Mouse (Mus musculus) forebrain, embryonic 10.5 days (tissue): ENCODE data around the gene Chrd. TPM values are rescaled to one million over a fixed set of nuclear protein-coding genes. Genes with fewer than 3 reads are reported as not detected.

Experiments used
- DNase-seq: peaks from one replicate; pipeline ENCODE4 v3.0.0-alpha.2; 2017; ENCODE audit warnings: low spot score; ENCODE audit errors: extremely low spot score
- H3K27ac ChIP-seq: fragments of 300-500 bp; sonication (generic); 2 replicates; pipeline ENCODE4 v1.5.1; 2016; ENCODE audit warnings: mild to moderate bottlenecking
- H3K27me3 ChIP-seq: fragments of 300-500 bp; sonication (generic); 2 replicates; pipeline ENCODE4 v1.6.1; 2016; ENCODE audit warnings: mild to moderate bottlenecking; ENCODE audit not compliant: poor library complexity, severe bottlenecking
- H3K36me3 ChIP-seq: fragments of 300-500 bp; sonication (generic); replicated peaks from 2 replicates; pipeline ENCODE4 v1.6.1; 2016; ENCODE audit warnings: mild to moderate bottlenecking, moderate library complexity
- H3K4me1 ChIP-seq: fragments of 300-500 bp; sonication (generic); 2 replicates; pipeline ENCODE4 v1.6.1; 2016
- H3K4me3 ChIP-seq: fragments of 300-500 bp; sonication (generic); 2 replicates; pipeline ENCODE4 v1.5.1; 2016; ENCODE audit warnings: mild to moderate bottlenecking, moderate library complexity
- H3K9me3 ChIP-seq: fragments of 300-500 bp; sonication (generic); 2 replicates; pipeline ENCODE4 v1.6.1; 2016; ENCODE audit warnings: mild to moderate bottlenecking, moderate library complexity
- WGBS: fragments of 180-500 bp; shearing (Covaris S2); methylation state at CpG from one replicate; pipeline ENCODE4 v1.1.7; 2016; 5-methylcytosine and 5-hydroxymethylcytosine counted together
- polyA plus RNA-seq: library from polyadenylated mRNA; unstranded; fragments of >200 nt; fragmentation: Nextera tagmentation; extraction: Ambion mirVana; gene quantifications from 2 replicates; pipeline ENCODE4 v1.2.1, GENCODE M21; 2016

Gene Chrd
- polyA plus RNA-seq, 1 experiment from 2014 or later, result 0.87 TPM

DNA sequence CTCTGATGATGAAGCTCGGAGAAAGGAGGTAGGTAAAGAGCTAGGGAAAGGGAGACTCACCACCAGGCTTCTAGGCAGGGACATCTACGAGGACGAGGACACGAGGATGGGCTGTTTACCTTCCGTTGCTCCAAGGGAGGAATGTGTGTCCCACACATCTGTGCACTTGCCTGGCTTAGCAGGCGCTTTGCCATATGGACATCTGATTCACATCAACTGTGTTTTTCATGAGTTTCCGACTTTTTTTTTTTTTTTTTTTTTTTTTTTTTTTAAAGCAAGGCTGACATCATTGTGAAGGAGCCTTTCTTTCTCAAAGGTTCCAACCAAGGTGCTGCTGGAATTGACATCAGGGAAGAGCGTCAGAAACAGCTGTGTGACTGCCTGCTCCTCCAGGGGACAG lies 17.6 kb downstream of the Chrd start:
- Histone ChIP-seq H3K9me3 (no peaks in the 10 kb centered on the region), H3K36me3 (no peaks in the 10 kb centered on the region), H3K4me3 (no peak overlapping the region), H3K4me1 (no peaks in the 10 kb centered on the region), H3K27ac (no peak overlapping the region), H3K27me3 (no peaks in the 10 kb centered on the region)
- no peak for DNase-seq
- 63% methylated on average over 8 of the region's 8 CpGs for WGBS

DNA sequence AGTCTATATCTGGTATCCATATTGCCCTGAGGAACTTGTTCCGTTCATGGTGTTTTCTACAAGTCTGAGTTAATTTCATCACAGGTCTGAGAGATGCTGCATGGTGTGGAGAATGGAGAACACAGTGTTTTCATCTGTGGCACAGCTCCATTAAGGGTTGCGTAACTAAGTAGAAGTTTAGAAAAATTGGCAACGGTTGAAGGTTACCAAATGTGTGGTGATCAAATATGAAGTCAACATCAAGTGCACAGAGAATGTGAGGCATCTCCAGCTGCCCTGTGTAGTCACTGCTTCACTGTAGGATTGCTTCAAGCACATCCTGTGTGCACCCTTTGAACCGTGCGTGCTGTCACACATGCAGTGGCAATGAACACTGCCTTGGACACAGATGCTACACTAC lies 23.1 kb downstream of the Chrd start:
- Histone ChIP-seq H3K9me3 (no peaks in the 10 kb centered on the region), H3K27me3 (no peaks in the 10 kb centered on the region), H3K27ac (no peak overlapping the region), H3K36me3 (no peaks in the 10 kb centered on the region), H3K4me3 (no peak overlapping the region), H3K4me1 (0 out of 2 replicates have a peak, but pooled peaks cover 3% of the 10 kb centered on the region)
- WGBS, result 94% methylated on average over 5 of the region's 5 CpGs
- DNase-seq, result no peak

DNA sequence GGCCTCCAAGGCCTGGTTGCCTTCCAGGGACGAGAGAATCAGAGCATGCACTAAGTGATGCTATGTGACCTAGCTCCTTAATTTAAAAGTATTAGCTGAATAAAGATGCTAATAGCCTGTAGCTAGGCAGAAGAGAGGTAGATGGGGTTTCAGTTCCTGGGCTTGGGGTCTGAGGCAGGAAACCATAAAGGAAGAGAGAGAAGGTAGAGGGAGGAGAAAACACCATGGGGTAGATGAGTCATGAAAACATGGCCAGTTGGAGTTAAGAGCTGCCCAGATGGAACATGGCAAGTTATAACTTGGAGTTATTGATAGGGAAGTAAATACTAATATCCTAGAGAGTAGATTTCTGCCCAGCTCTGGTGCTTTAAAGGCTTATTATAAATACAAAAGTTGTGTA lies 24.5 kb downstream of the Chrd start:
- H3K4me3 ChIP-seq, result no peak overlapping the region
- H3K9me3 ChIP-seq, result no peaks in the 10 kb centered on the region
- WGBS, result 79% methylated on average over 1 of the region's 1 CpGs
- no peak for DNase-seq
- H3K27me3 ChIP-seq, result no peaks in the 10 kb centered on the region
- no peaks in the 10 kb centered on the region for H3K36me3 ChIP-seq
- H3K27ac ChIP-seq, result no peak overlapping the region
- H3K4me1 ChIP-seq, result 0 out of 2 replicates have a peak, but pooled peaks cover 3% of the 10 kb centered on the region

DNA sequence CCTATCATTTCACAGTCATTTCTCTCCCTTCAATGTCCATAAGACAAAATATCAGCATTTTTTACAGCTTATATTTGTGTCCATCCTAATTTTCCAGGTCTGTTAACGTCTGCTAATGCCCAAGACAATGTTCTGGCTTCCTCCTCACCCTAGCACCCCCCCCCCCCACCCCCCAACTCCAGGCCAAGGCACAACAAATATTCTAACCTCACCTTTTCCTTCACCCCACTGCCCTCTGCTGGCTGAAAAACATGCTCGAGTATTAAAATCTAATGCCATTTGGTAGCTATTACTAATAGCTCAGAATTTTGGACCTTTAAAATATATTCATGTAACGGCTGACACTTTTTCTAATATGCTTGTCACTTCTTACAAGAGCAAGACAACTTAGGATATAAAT lies 28.8 kb downstream of the Chrd start:
- H3K9me3 ChIP-seq, result no peaks in the 10 kb centered on the region
- no peaks in the 10 kb centered on the region for H3K27me3 ChIP-seq
- WGBS, result 18% methylated on average over 3 of the region's 3 CpGs
- H3K4me3 ChIP-seq, result no peak overlapping the region
- DNase-seq, result peak; percentile 29
- H3K36me3 ChIP-seq, result no peaks in the 10 kb centered on the region
- H3K27ac ChIP-seq, result no peak overlapping the region
- 0 out of 2 replicates have a peak, but pooled peaks cover 3% of the 10 kb centered on the region for H3K4me1 ChIP-seq

DNA sequence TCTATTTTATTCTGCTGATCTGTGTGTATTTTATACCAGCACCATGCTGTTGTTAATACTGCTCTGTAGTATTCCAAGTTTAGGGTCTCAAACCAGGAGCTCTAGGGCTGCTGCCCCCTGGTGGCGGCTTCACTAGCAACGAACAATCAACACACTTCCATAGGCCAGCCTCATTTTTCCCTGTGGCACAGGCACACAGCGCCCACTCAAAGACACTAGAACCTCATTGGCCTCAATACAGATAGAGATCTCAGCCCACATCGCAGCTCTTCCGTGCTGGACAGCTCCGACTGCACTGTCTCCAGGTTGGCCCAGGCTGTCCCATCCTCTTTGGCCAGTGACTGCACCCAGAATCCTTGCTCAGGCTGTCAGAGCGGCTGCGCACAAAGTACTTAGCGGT lies 32.3 kb downstream of the Chrd start:
- peak; percentile 56 for DNase-seq
- H3K4me1 ChIP-seq, result no peaks in the 10 kb centered on the region
- no peak overlapping the region for H3K27ac ChIP-seq
- no peaks in the 10 kb centered on the region for H3K27me3 ChIP-seq
- no peaks in the 10 kb centered on the region for H3K9me3 ChIP-seq
- WGBS, result 49% methylated on average over 9 of the region's 9 CpGs
- no peaks in the 10 kb centered on the region for H3K36me3 ChIP-seq
- no peak overlapping the region for H3K4me3 ChIP-seq

DNA sequence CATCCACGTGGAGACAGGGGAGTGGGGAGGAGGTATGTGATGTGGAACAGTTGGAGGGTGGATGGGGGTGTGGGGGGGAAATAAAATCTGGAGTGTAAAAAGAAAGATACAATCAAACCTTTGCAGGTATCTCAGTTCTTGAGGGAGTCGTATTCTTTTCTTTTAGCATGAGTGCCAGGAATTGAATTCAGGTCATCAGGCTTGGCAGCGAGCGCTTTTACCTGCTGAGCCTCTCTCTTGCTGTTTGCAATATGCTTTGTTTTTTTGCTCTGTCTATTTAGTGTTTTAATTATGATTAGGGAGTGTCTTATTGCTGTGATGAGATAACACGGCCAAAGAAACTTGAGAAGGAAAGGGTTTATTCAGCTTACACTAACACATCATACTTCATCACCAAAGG lies 42.1 kb downstream of the Chrd start:
- no peaks in the 10 kb centered on the region for H3K4me1 ChIP-seq
- H3K27me3 ChIP-seq, result no peaks in the 10 kb centered on the region
- H3K9me3 ChIP-seq, result peaks cover 7% of the 10 kb centered on the region; the same call in 1 of the 2 replicates
- H3K36me3 ChIP-seq, result no peaks in the 10 kb centered on the region
- H3K27ac ChIP-seq, result no peak overlapping the region
- no peak for DNase-seq
- H3K4me3 ChIP-seq, result no peak overlapping the region
- WGBS, result 85% methylated on average over 5 of the region's 5 CpGs

DNA sequence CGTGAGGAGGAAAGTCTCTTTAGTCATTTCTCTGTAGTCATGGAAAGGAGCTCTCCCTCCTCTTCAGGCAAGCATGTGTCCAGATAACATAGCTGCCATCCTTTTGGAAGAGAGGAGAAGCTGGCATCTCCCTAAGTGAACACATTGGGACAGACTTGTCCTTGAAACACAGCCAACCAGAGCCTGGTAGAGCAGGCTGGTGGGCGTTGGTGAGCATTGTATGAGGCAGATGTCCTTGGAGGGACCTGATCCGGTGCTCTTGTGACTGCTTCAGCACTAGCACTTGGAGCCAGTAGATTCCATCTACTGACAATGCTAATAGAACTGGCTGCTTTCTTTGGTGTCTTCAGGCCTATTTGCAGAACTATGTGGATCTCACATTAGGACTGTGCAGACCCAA lies 46.9 kb downstream of the Chrd start:
- Histone ChIP-seq H3K27me3 (no peaks in the 10 kb centered on the region), H3K4me1 (no peaks in the 10 kb centered on the region), H3K4me3 (no peak overlapping the region), H3K36me3 (no peaks in the 10 kb centered on the region), H3K9me3 (no peaks in the 10 kb centered on the region), H3K27ac (no peak overlapping the region)
- 84% methylated on average over 3 of the region's 3 CpGs for WGBS
- DNase-seq, result no peak

DNA sequence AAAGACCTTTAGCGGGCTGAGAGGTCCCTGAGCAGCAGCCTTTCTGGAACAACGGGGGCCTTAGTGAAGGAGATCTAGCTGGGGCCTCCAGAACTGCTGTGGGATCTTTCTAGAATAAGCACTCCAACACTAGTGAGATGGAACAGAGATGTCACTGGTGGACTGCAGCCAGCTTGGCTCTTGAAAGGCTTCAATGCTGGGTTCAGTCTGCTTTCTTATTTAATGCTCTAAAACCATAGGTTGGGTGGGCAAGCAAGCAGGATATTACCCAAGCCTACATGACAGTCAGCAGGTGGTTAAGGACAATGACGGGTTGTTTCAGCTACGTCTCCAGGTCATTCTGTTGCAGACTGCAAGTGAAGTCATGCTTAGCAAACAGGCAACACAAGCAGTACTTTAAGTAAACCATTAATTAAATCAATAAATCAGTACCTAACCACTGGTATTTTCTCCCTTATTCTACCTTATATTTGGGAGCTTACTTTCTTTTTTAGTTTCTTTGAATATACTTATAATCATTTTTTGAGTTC lies 48.2 kb downstream of the Chrd start:
- no peaks in the 10 kb centered on the region for H3K27me3 ChIP-seq
- no peak overlapping the region for H3K4me3 ChIP-seq
- WGBS, result 78% methylated on average over 4 of the region's 4 CpGs
- no peaks in the 10 kb centered on the region for H3K4me1 ChIP-seq
- no peak for DNase-seq
- no peak overlapping the region for H3K27ac ChIP-seq
- no peaks in the 10 kb centered on the region for H3K9me3 ChIP-seq
- H3K36me3 ChIP-seq, result no peaks in the 10 kb centered on the region

DNA sequence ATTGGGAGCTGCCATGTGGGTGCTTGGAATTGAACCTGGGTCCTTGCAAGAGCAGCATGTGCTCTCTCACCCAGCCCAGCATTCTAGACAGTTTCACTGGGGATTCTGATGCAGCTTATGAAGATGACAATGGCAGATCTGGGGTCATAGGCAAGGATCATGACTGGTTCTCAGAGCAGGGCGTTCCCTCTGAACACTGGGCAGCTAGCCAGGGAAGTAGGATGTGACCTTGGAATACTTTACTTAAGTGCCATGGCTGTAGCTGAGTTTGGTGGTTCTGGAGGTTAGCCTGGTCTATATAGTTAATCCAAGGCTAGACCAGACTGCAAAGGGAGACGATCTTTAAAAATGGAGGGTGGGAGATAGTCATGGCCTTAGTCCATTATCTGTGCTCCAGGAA lies 51.0 kb downstream of the Chrd start:
- no peaks in the 10 kb centered on the region for H3K4me1 ChIP-seq
- no peaks in the 10 kb centered on the region for H3K9me3 ChIP-seq
- no peak overlapping the region for H3K4me3 ChIP-seq
- H3K27me3 ChIP-seq, result no peaks in the 10 kb centered on the region
- WGBS, result 92% methylated on average over 2 of the region's 2 CpGs
- H3K36me3 ChIP-seq, result no peaks in the 10 kb centered on the region
- DNase-seq, result no peak
- H3K27ac ChIP-seq, result no peak overlapping the region

DNA sequence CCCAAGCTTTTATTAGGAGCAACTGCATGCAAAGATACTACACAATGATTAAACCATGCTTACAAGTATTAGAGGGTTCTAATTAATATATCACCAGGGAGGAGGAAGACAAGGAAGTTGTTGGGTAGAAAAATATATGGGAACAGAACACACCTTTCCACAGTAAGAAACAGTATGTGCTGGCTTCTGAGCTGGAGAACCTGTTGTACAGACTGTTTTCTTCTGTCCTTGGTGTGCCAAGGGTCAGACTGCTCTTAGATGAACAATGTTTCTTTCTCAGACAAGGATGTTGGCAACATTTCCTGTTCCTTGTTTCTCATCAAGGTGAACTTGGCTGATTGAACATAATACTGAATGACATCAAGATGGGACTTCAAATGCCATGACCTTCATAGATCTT lies 51.8 kb downstream of the Chrd start:
- H3K4me3 ChIP-seq, result no peak overlapping the region
- no peak for DNase-seq
- no peaks in the 10 kb centered on the region for H3K36me3 ChIP-seq
- H3K27me3 ChIP-seq, result no peaks in the 10 kb centered on the region
- H3K27ac ChIP-seq, result no peak overlapping the region
- H3K4me1 ChIP-seq, result no peaks in the 10 kb centered on the region
- H3K9me3 ChIP-seq, result no peaks in the 10 kb centered on the region

DNA sequence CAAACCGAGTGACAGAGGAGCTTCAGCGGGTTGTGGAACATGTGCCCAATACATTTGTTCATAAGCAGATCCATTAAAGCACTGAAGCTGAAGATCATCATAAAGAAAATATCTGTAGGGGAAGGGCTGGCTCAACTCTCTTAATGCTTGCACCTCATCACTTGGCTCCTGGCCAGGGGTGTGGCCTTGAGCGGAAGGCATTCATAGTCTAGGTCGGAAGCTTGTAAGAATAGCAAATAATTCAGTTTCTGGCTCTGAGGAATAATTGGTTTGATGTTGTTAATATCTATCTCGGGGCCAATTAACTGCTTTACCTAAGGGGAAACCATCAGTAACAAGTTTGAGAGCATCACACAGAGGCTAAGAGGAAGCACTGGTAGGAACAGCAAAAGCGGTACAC lies 53.6 kb downstream of the Chrd start:
- Histone ChIP-seq H3K9me3 (no peaks in the 10 kb centered on the region), H3K4me3 (no peak overlapping the region), H3K4me1 (no peaks in the 10 kb centered on the region), H3K36me3 (no peaks in the 10 kb centered on the region), H3K27me3 (no peaks in the 10 kb centered on the region), H3K27ac (no peak overlapping the region)
- WGBS, result 90% methylated on average over 6 of the region's 6 CpGs
- DNase-seq, result no peak

DNA sequence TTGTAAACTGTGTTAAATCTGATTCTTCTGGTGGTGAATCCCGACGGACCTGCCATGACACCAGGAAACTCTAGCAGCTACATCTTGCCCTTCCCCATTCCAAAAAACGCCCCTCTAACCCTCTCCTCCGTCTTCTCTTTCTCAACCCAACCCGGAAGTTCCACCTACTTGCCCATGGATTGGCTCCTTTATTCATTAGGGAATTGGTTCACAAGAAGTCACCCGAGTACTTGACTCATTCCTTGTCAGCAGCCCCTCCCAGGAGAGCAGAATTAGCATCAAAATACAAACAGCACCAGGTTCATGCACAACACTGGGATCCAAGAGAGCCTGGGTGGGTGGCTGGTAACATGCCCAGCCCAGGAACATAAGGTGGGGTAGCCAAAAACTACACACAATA lies 58.9 kb downstream of the Chrd start:
- Histone ChIP-seq H3K27me3 (no peaks in the 10 kb centered on the region), H3K27ac (no peak overlapping the region), H3K36me3 (no peaks in the 10 kb centered on the region), H3K9me3 (no peaks in the 10 kb centered on the region), H3K4me1 (no peaks in the 10 kb centered on the region), H3K4me3 (no peak overlapping the region)
- DNase-seq, result no peak
- 73% methylated on average over 6 of the region's 6 CpGs for WGBS
